Comparison of ENCODE assay signal across 11 mouse cellular contexts in genomic region chr1:168374953-168375600, GRCm38 (mm10). TPM values are rescaled to one million over a fixed set of nuclear protein-coding genes. Genes with fewer than 3 reads are reported as not detected.
DNase-seq lines count a peak whose midpoint lies in the region; ATAC-seq and TF ChIP-seq lines count a peak whose summit lies in the region.
"Had no signal": no experiment of that assay in that cellular context is flagged by ENCODE, and none has a peak within 500 bp of the region (broad histone marks: within the 10 kb centered on the region; RNA-seq: fewer than 3 reads in every experiment).

No protein-coding gene starts in this region.

- no peak overlapping the region for H3K4me2 ChIP-seq in heart, embryonic 12.5 days
- no peak overlapping the region for H3K4me2 ChIP-seq in lung, postnatal 0 days (replicated peaks; ENCODE audit: low read depth, low read length)
- peak overlapping the region; percentile 3; the same call in 1 of the 2 replicates for H3K4me2 ChIP-seq in forebrain, embryonic 16.5 days (ENCODE audit: low read length)

- H3K36me3 ChIP-seq in heart, embryonic 12.5 days = peaks cover 17% of the 10 kb centered on the region
- H3K36me3 ChIP-seq in lung, postnatal 0 days (ENCODE audit: insufficient read depth, low read length) = no peaks in the 10 kb centered on the region
- no peaks in the 10 kb centered on the region for H3K36me3 ChIP-seq in forebrain, embryonic 16.5 days (ENCODE audit: control insufficient read depth, insufficient read depth)

- H3K27me3 ChIP-seq in heart, embryonic 12.5 days (replicated peaks) = no peaks in the 10 kb centered on the region
- no peaks in the 10 kb centered on the region for H3K27me3 ChIP-seq in lung, postnatal 0 days (replicated peaks; ENCODE audit: insufficient read depth, low read length)
- no peaks in the 10 kb centered on the region for H3K27me3 ChIP-seq in forebrain, embryonic 16.5 days (replicated peaks; ENCODE audit: control insufficient read depth, insufficient read depth, low read length)
- H3K27me3 ChIP-seq: CH12.LX had no signal

- no peak for TF ChIP-seq EP300 in lung, postnatal 0 days (IDR thresholded peaks at IDR 0.05)

- ATAC-seq in heart, embryonic 12.5 days (ENCODE audit: insufficient number of reproducible peaks, low FRiP score) = no peak
- peak; percentile 53 for ATAC-seq in lung, postnatal 0 days
- peak; percentile 77 for ATAC-seq in forebrain, embryonic 16.5 days
- no peak for ATAC-seq in CD4-positive, CD25-positive, alpha-beta regulatory T cell, adult 4 months

- H3K9me3 ChIP-seq in heart, embryonic 12.5 days (replicated peaks) = no peaks in the 10 kb centered on the region
- no peaks in the 10 kb centered on the region for H3K9me3 ChIP-seq in lung, postnatal 0 days (ENCODE audit: low read length)
- H3K9me3 ChIP-seq in forebrain, embryonic 16.5 days (ENCODE audit: control insufficient read depth, low read length) = no peaks in the 10 kb centered on the region
- H3K9me3 ChIP-seq: hindbrain, embryonic 10.5 days had no signal

- H3K4me3 ChIP-seq in heart, embryonic 12.5 days = no peak overlapping the region
- H3K4me3 ChIP-seq in lung, postnatal 0 days (ENCODE audit: low read depth, low read length) = no peak overlapping the region
- no peak overlapping the region for H3K4me3 ChIP-seq in forebrain, embryonic 16.5 days (replicated peaks; ENCODE audit: low read length)
- H3K4me3 ChIP-seq: hindbrain, embryonic 10.5 days; myocyte had no signal

- H3K4me1 ChIP-seq in heart, embryonic 12.5 days (replicated peaks) = peaks cover 17% of the 10 kb centered on the region
- peaks cover 5% of the 10 kb centered on the region; the same call in 1 of the 2 replicates for H3K4me1 ChIP-seq in lung, postnatal 0 days (ENCODE audit: insufficient read depth, low read depth, low read length)
- peaks cover 44% of the 10 kb centered on the region for H3K4me1 ChIP-seq in forebrain, embryonic 16.5 days (replicated peaks; ENCODE audit: control insufficient read depth, insufficient read depth, low read length)

- no peak overlapping the region for H3K9ac ChIP-seq in heart, embryonic 12.5 days
- no peak overlapping the region for H3K9ac ChIP-seq in lung, postnatal 0 days (replicated peaks; ENCODE audit: low read depth)
- no peak overlapping the region for H3K9ac ChIP-seq in forebrain, embryonic 16.5 days (replicated peaks; ENCODE audit: low read depth, low read length)

- TF ChIP-seq CTCF in lung, postnatal 0 days (IDR thresholded peaks at IDR 0.05) = no peak

- peak; percentile 65 to 75 for DNase-seq in heart, adult 18-20 months
- peak; percentile 52 for DNase-seq in lung, postnatal 0 days (ENCODE audit: low spot score)
- no peak for DNase-seq in lung, postnatal 25 days (ENCODE audit: low spot score)
- peak; percentile 61 for DNase-seq in heart, postnatal 4 days

- WGBS in heart, embryonic 12.5 days = 80% methylated on average over 12 of the region's 12 CpGs
- 61% methylated on average over 12 of the region's 12 CpGs for WGBS in lung, postnatal 0 days
- WGBS in forebrain, embryonic 16.5 days = 26% methylated on average over 12 of the region's 12 CpGs

- no peak overlapping the region for H3K27ac ChIP-seq in heart, embryonic 12.5 days (ENCODE audit: poor library complexity, severe bottlenecking)
- no peak overlapping the region for H3K27ac ChIP-seq in lung, postnatal 0 days (ENCODE audit: low read length)
- H3K27ac ChIP-seq in forebrain, embryonic 16.5 days (ENCODE audit: low read length) = peak overlapping the region; percentile 20; the same call in 1 of the 2 replicates
- H3K27ac ChIP-seq: hindbrain, embryonic 10.5 days; kidney, postnatal 0 days had no signal

RNA-seq across cellular contexts. Expression of gene Pbx1, which starts 57.0 kb away (rescaled TPM):
- 10 to 100 TPM; 49.2 to 51.9 TPM for total RNA-seq in heart, adult 18-20 months (2021)
- 26.2 and 26.3 TPM in 2 replicates for polyA plus RNA-seq in heart, embryonic 12.5 days (2016; fragmentation: Nextera tagmentation; extraction: Ambion mirVana)
- 23.9 and 32.5 TPM in 2 replicates for polyA plus RNA-seq in lung, postnatal 0 days (2015; fragmentation: Nextera tagmentation; extraction: Ambion mirVana)
- 82.9 and 91.2 TPM in 2 replicates for polyA plus RNA-seq in forebrain, embryonic 16.5 days (2015; fragmentation: Nextera tagmentation; extraction: Ambion mirVana)
- total RNA-seq in heart, postnatal 4 days (2021) = 100 to 1,000 TPM in 1 of 2 experiments, 10 to 100 TPM in 1; 90.6 to 101 TPM
- polyA plus RNA-seq in CD4-positive, CD25-positive, alpha-beta regulatory T cell, adult 4 months (2017; shearing (Covaris generic)) = under 1 TPM; 0.11 to 0.27 TPM
- total RNA-seq: CH12.LX had no signal

Comparison
In these comparisons a context has a peak if more than half of its experiments do, and no peak if none do; other contexts are left out.
1. ATAC-seq: peak in lung, postnatal 0 days (single experiment) and forebrain, embryonic 16.5 days (single experiment); none in heart, embryonic 12.5 days (single experiment) and CD4-positive, CD25-positive, alpha-beta regulatory T cell, adult 4 months (single experiment).
2. RNA of gene Pbx1, which starts 57.0 kb away (polyA plus RNA-seq): 82.9 to 91.2 TPM in forebrain, embryonic 16.5 days, 26.2 to 26.3 TPM in heart, embryonic 12.5 days and 23.9 to 32.5 TPM in lung, postnatal 0 days; 0.11 to 0.27 TPM in CD4-positive, CD25-positive, alpha-beta regulatory T cell, adult 4 months; every median in the first group is over 10 times any median in the second.